Mouse (Mus musculus): Measurements from ENCODE around the gene Fgf12. TPM values are rescaled to one million over a fixed set of nuclear protein-coding genes. Genes with fewer than 3 reads are reported as not detected.

The Fgf12 gene
- polyA plus RNA-seq, 1 experiment from 2014 or later: 42.6 TPM

- whole genome bisulfite sequencing: 33% methylated on average over 6 of the region's 6 CpGs
- no peak overlapping the region for H3K9ac ChIP-seq (ENCODE audit: low read length)
- no peaks in the 10 kb centered on the region for H3K36me3 ChIP-seq (ENCODE audit: control insufficient read depth, insufficient read depth)
- no peaks in the 10 kb centered on the region for H3K9me3 ChIP-seq (replicated peaks; ENCODE audit: control insufficient read depth, low read length)
- H3K4me3 ChIP-seq (ENCODE audit: low read length): no peak overlapping the region
- H3K27ac ChIP-seq (ENCODE audit: low read length): no peak overlapping the region
- H3K27me3 ChIP-seq (ENCODE audit: control insufficient read depth, insufficient read depth, low read length): no peaks in the 10 kb centered on the region
- no peaks in the 10 kb centered on the region for H3K4me1 ChIP-seq (ENCODE audit: control insufficient read depth, insufficient read depth, low read length)
- no peak overlapping the region for H3K4me2 ChIP-seq (ENCODE audit: low read depth, low read length)
- ATAC-seq (replicated peaks; ENCODE audit: extremely low read depth, insufficient read depth, low FRiP score): no peak
Measured at GRCm38 (mm10) chr16:28512446-28512845, 240.4 kb downstream of the Fgf12 start.

GRCm38 (mm10) chr16:28511413-28511812, 241.5 kb downstream of the Fgf12 start:
- H3K27ac ChIP-seq (ENCODE audit: low read length): no peak overlapping the region
- no peaks in the 10 kb centered on the region for H3K27me3 ChIP-seq (ENCODE audit: control insufficient read depth, insufficient read depth, low read length)
- ATAC-seq (replicated peaks; ENCODE audit: extremely low read depth, insufficient read depth, low FRiP score): no peak
- no peak overlapping the region for H3K9ac ChIP-seq (ENCODE audit: low read length)
- WGBS: 31% methylated on average over 5 of the region's 5 CpGs
- H3K9me3 ChIP-seq (replicated peaks; ENCODE audit: control insufficient read depth, low read length): no peaks in the 10 kb centered on the region
- H3K36me3 ChIP-seq (ENCODE audit: control insufficient read depth, insufficient read depth): no peaks in the 10 kb centered on the region
- no peaks in the 10 kb centered on the region for H3K4me1 ChIP-seq (ENCODE audit: control insufficient read depth, insufficient read depth, low read length)
- no peak overlapping the region for H3K4me3 ChIP-seq (ENCODE audit: low read length)
- no peak overlapping the region for H3K4me2 ChIP-seq (ENCODE audit: low read depth, low read length)

- no peaks in the 10 kb centered on the region for H3K27me3 ChIP-seq (ENCODE audit: control insufficient read depth, insufficient read depth, low read length)
- H3K4me1 ChIP-seq (ENCODE audit: control insufficient read depth, insufficient read depth, low read length): no peaks in the 10 kb centered on the region
- no peak overlapping the region for H3K9ac ChIP-seq (ENCODE audit: low read length)
- WGBS: 78% methylated on average over 12 of the region's 12 CpGs
- H3K4me3 ChIP-seq (ENCODE audit: low read length): no peak overlapping the region
- no peak overlapping the region for H3K27ac ChIP-seq (ENCODE audit: low read length)
- H3K36me3 ChIP-seq (ENCODE audit: control insufficient read depth, insufficient read depth): no peaks in the 10 kb centered on the region
- no peak overlapping the region for H3K4me2 ChIP-seq (ENCODE audit: low read depth, low read length)
- H3K9me3 ChIP-seq (replicated peaks; ENCODE audit: control insufficient read depth, low read length): no peaks in the 10 kb centered on the region
- ATAC-seq (replicated peaks; ENCODE audit: extremely low read depth, insufficient read depth, low FRiP score): no peak
Measured at GRCm38 (mm10) chr16:28497971-28498607, 254.8 kb downstream of the Fgf12 start.

- no peak for ATAC-seq (replicated peaks; ENCODE audit: extremely low read depth, insufficient read depth, low FRiP score)
- no peak overlapping the region for H3K9ac ChIP-seq (ENCODE audit: low read length)
- H3K4me3 ChIP-seq (ENCODE audit: low read length): no peak overlapping the region
- no peak overlapping the region for H3K27ac ChIP-seq (ENCODE audit: low read length)
- no peaks in the 10 kb centered on the region for H3K4me1 ChIP-seq (ENCODE audit: control insufficient read depth, insufficient read depth, low read length)
- 40% methylated on average over 6 of the region's 6 CpGs for WGBS
- H3K36me3 ChIP-seq (ENCODE audit: control insufficient read depth, insufficient read depth): no peaks in the 10 kb centered on the region
- H3K9me3 ChIP-seq (replicated peaks; ENCODE audit: control insufficient read depth, low read length): no peaks in the 10 kb centered on the region
- no peak overlapping the region for H3K4me2 ChIP-seq (ENCODE audit: low read depth, low read length)
- H3K27me3 ChIP-seq (ENCODE audit: control insufficient read depth, insufficient read depth, low read length): no peaks in the 10 kb centered on the region
Measured at GRCm38 (mm10) chr16:28491711-28492110, 261.2 kb downstream of the Fgf12 start.

- 9% methylated on average over 6 of the region's 6 CpGs for WGBS
Measured at GRCm38 (mm10) chr16:28490515-28490914, 262.4 kb downstream of the Fgf12 start.

GRCm38 (mm10) chr16:28484920-28485319, 267.9 kb downstream of the Fgf12 start:
- Histone ChIP-seq H3K27me3 (ENCODE audit: control insufficient read depth, insufficient read depth, low read length) (no peaks in the 10 kb centered on the region), H3K4me2 (ENCODE audit: low read depth, low read length) (no peak overlapping the region), H3K9me3 (replicated peaks; ENCODE audit: control insufficient read depth, low read length) (peaks cover 4% of the 10 kb centered on the region; the same call in 1 of the 2 replicates), H3K36me3 (ENCODE audit: control insufficient read depth, insufficient read depth) (no peaks in the 10 kb centered on the region), H3K4me3 (ENCODE audit: low read length) (no peak overlapping the region), H3K9ac (ENCODE audit: low read length) (no peak overlapping the region), H3K27ac (ENCODE audit: low read length) (no peak overlapping the region), H3K4me1 (ENCODE audit: control insufficient read depth, insufficient read depth, low read length) (no peaks in the 10 kb centered on the region)
- 78% methylated on average over 3 of the region's 3 CpGs for WGBS
- ATAC-seq (replicated peaks; ENCODE audit: extremely low read depth, insufficient read depth, low FRiP score): no peak

More at GRCm38 (mm10) chr16:28490515-28490914, 262.4 kb downstream of the Fgf12 start:
- Histone ChIP-seq H3K9me3 (replicated peaks; ENCODE audit: control insufficient read depth, low read length) (no peaks in the 10 kb centered on the region), H3K4me3 (ENCODE audit: low read length) (no peak overlapping the region), H3K27me3 (ENCODE audit: control insufficient read depth, insufficient read depth, low read length) (no peaks in the 10 kb centered on the region), H3K4me1 (ENCODE audit: control insufficient read depth, insufficient read depth, low read length) (no peaks in the 10 kb centered on the region), H3K27ac (ENCODE audit: low read length) (no peak overlapping the region), H3K9ac (ENCODE audit: low read length) (no peak overlapping the region), H3K36me3 (ENCODE audit: control insufficient read depth, insufficient read depth) (no peaks in the 10 kb centered on the region), H3K4me2 (ENCODE audit: low read depth, low read length) (no peak overlapping the region)
- ATAC-seq (replicated peaks; ENCODE audit: extremely low read depth, insufficient read depth, low FRiP score): no peak

- Histone ChIP-seq H3K36me3 (ENCODE audit: control insufficient read depth, insufficient read depth) (no peaks in the 10 kb centered on the region), H3K4me3 (ENCODE audit: low read length) (no peak overlapping the region), H3K9me3 (replicated peaks; ENCODE audit: control insufficient read depth, low read length) (peaks cover 4% of the 10 kb centered on the region; the same call in 1 of the 2 replicates), H3K4me2 (ENCODE audit: low read depth, low read length) (no peak overlapping the region), H3K9ac (ENCODE audit: low read length) (no peak overlapping the region), H3K27ac (ENCODE audit: low read length) (no peak overlapping the region), H3K27me3 (ENCODE audit: control insufficient read depth, insufficient read depth, low read length) (no peaks in the 10 kb centered on the region), H3K4me1 (ENCODE audit: control insufficient read depth, insufficient read depth, low read length) (no peaks in the 10 kb centered on the region)
- 76% methylated on average over 2 of the region's 2 CpGs for WGBS
- ATAC-seq (replicated peaks; ENCODE audit: extremely low read depth, insufficient read depth, low FRiP score): no peak
Measured at GRCm38 (mm10) chr16:28479022-28479421, 273.8 kb downstream of the Fgf12 start.

- H3K4me2 ChIP-seq (ENCODE audit: low read depth, low read length): no peak overlapping the region
- 89% methylated on average over 4 of the region's 4 CpGs for WGBS
Measured at GRCm38 (mm10) chr16:28476651-28477050, 276.2 kb downstream of the Fgf12 start.

GRCm38 (mm10) chr16:28475553-28475952, 277.3 kb downstream of the Fgf12 start:
- Histone ChIP-seq H3K9me3 (replicated peaks; ENCODE audit: control insufficient read depth, low read length) (0 out of 2 replicates have a peak, but pooled peaks cover under 1% of the 10 kb centered on the region), H3K27ac (ENCODE audit: low read length) (no peak overlapping the region), H3K4me1 (ENCODE audit: control insufficient read depth, insufficient read depth, low read length) (no peaks in the 10 kb centered on the region), H3K27me3 (ENCODE audit: control insufficient read depth, insufficient read depth, low read length) (no peaks in the 10 kb centered on the region), H3K4me3 (ENCODE audit: low read length) (no peak overlapping the region), H3K9ac (ENCODE audit: low read length) (no peak overlapping the region), H3K4me2 (ENCODE audit: low read depth, low read length) (no peak overlapping the region), H3K36me3 (ENCODE audit: control insufficient read depth, insufficient read depth) (no peaks in the 10 kb centered on the region)
- no peak for ATAC-seq (replicated peaks; ENCODE audit: extremely low read depth, insufficient read depth, low FRiP score)
- 50% methylated on average over 1 of the region's 1 CpGs for WGBS

More at GRCm38 (mm10) chr16:28476651-28477050, 276.2 kb downstream of the Fgf12 start:
- H3K9me3 ChIP-seq (replicated peaks; ENCODE audit: control insufficient read depth, low read length): peaks cover 4% of the 10 kb centered on the region; the same call in 1 of the 2 replicates
- no peaks in the 10 kb centered on the region for H3K36me3 ChIP-seq (ENCODE audit: control insufficient read depth, insufficient read depth)
- H3K27me3 ChIP-seq (ENCODE audit: control insufficient read depth, insufficient read depth, low read length): no peaks in the 10 kb centered on the region
- no peak overlapping the region for H3K9ac ChIP-seq (ENCODE audit: low read length)
- no peak overlapping the region for H3K27ac ChIP-seq (ENCODE audit: low read length)
- ATAC-seq (replicated peaks; ENCODE audit: extremely low read depth, insufficient read depth, low FRiP score): no peak
- no peak overlapping the region for H3K4me3 ChIP-seq (ENCODE audit: low read length)
- no peaks in the 10 kb centered on the region for H3K4me1 ChIP-seq (ENCODE audit: control insufficient read depth, insufficient read depth, low read length)

Data from heart, embryonic 16.5 days (tissue).